Mouse (Mus musculus): ENCODE results near the gene Samd14. TPM values are rescaled to one million over a fixed set of nuclear protein-coding genes. Genes with fewer than 3 reads are reported as not detected.

The Samd14 gene
- polyA plus RNA-seq, 1 experiment from 2014 or later: 33.9 TPM

- Histone ChIP-seq H3K4me2 (no peak overlapping the region), H3K27ac (replicated peaks) (0 out of 2 replicates have a peak overlapping the region, but pooled peaks have one; percentile 14), H3K36me3 (replicated peaks) (peaks cover 78% of the 10 kb centered on the region), H3K9me3 (replicated peaks) (no peaks in the 10 kb centered on the region), H3K4me1 (replicated peaks) (peaks cover 39% of the 10 kb centered on the region), H3K4me3 (replicated peaks) (no peak overlapping the region), H3K27me3 (peaks cover 12% of the 10 kb centered on the region), H3K9ac (no peak overlapping the region)
- no peak for ATAC-seq (ENCODE audit: insufficient read depth)
- WGBS (ENCODE audit: insufficient replicate concordance): 90% methylated on average over 9 of the region's 9 CpGs
These were observed 13.8 kb downstream of the Samd14 start for GRCm38 (mm10) chr11:95023481-95023880.

- H3K9ac ChIP-seq: no peak overlapping the region
- no peak overlapping the region for H3K4me3 ChIP-seq (replicated peaks)
- H3K27me3 ChIP-seq: peaks cover 7% of the 10 kb centered on the region
- H3K4me2 ChIP-seq: no peak overlapping the region
- 86% methylated on average over 29 of the region's 29 CpGs for WGBS (ENCODE audit: insufficient replicate concordance)
- peaks cover 67% of the 10 kb centered on the region for H3K36me3 ChIP-seq (replicated peaks)
- no peaks in the 10 kb centered on the region for H3K9me3 ChIP-seq (replicated peaks)
- H3K27ac ChIP-seq (replicated peaks): no peak overlapping the region
- no peak for ATAC-seq (ENCODE audit: insufficient read depth)
- peaks cover 38% of the 10 kb centered on the region for H3K4me1 ChIP-seq (replicated peaks)
These were observed 14.9 kb downstream of the Samd14 start for GRCm38 (mm10) chr11:95024439-95025184.

- Histone ChIP-seq H3K27me3 (no peaks in the 10 kb centered on the region), H3K4me1 (replicated peaks) (peaks cover 32% of the 10 kb centered on the region), H3K9me3 (replicated peaks) (no peaks in the 10 kb centered on the region), H3K9ac (no peak overlapping the region), H3K27ac (replicated peaks) (0 out of 2 replicates have a peak overlapping the region, but pooled peaks have one; percentile 24), H3K4me2 (no peak overlapping the region), H3K36me3 (replicated peaks) (peaks cover 59% of the 10 kb centered on the region), H3K4me3 (replicated peaks) (no peak overlapping the region)
- WGBS (ENCODE audit: insufficient replicate concordance): 73% methylated on average over 11 of the region's 11 CpGs
- ATAC-seq (ENCODE audit: insufficient read depth): 0 out of 2 replicates have a peak, but pooled peaks have one; percentile 9
These were observed 15.7 kb downstream of the Samd14 start for GRCm38 (mm10) chr11:95025227-95026012.

DNA sequence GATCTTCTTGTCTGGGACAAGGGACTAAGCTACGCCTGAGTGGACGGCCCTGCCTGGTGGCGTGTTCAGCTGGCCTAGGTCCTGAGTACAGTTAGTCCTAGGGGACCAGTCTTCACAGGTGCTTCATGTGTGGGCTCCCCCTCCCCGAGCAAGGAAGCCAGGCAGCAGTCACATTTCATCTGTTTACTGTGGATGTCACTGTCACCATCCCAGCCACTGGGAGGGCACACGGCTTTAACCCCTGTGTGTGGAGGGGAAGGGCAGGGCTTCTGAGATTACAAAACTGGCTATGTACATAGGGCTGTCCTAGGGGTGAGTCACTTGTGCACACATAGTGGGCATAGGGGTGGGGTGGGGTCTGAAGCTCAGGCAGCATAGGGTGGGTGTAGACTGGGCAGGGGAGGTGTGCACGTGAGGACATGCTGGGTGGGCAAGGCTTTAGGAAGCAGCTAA, 16.4 kb downstream of the Samd14 start:
- WGBS (ENCODE audit: insufficient replicate concordance): 57% methylated on average over 6 of the region's 6 CpGs
- peak; percentile 67 for ATAC-seq (ENCODE audit: insufficient read depth)
- Histone ChIP-seq H3K27me3 (no peaks in the 10 kb centered on the region), H3K4me3 (replicated peaks) (no peak overlapping the region), H3K4me2 (no peak overlapping the region), H3K4me1 (replicated peaks) (peaks cover 29% of the 10 kb centered on the region), H3K27ac (replicated peaks) (0 out of 2 replicates have a peak overlapping the region, but pooled peaks have one; percentile 24), H3K9ac (no peak overlapping the region), H3K36me3 (replicated peaks) (peaks cover 52% of the 10 kb centered on the region), H3K9me3 (replicated peaks) (no peaks in the 10 kb centered on the region)

DNA sequence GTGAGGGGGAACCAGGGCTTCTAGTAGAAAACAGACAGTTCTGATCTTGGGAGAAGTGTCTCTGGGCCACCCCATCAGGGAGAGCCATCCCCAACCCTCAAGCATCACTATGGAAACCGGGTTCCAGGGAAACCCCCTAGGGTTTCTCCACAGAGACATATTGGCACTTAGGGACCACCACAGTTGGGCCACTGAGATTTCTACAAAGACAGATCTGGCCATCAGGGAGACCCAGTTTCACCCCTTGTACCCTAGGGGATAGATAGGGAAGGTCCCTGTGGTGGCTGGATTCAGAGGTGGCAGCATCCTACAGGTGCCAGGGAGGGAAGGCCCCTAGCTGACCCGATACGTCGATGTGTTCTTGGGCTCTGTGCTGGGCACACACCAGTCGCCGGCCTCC, 17.2 kb downstream of the Samd14 start:
- H3K4me1 ChIP-seq (replicated peaks): peaks cover 22% of the 10 kb centered on the region
- H3K27me3 ChIP-seq: no peaks in the 10 kb centered on the region
- WGBS (ENCODE audit: insufficient replicate concordance): 76% methylated on average over 6 of the region's 6 CpGs
- peaks cover 45% of the 10 kb centered on the region for H3K36me3 ChIP-seq (replicated peaks)
- H3K9me3 ChIP-seq (replicated peaks): no peaks in the 10 kb centered on the region
- no peak overlapping the region for H3K27ac ChIP-seq (replicated peaks)
- no peak overlapping the region for H3K9ac ChIP-seq
- no peak for ATAC-seq (ENCODE audit: insufficient read depth)
- no peak overlapping the region for H3K4me2 ChIP-seq
- H3K4me3 ChIP-seq (replicated peaks): no peak overlapping the region

GRCm38 (mm10) chr11:95027850-95028470, 18.3 kb downstream of the Samd14 start:
- 51% methylated on average over 13 of the region's 13 CpGs for WGBS (ENCODE audit: insufficient replicate concordance)
- H3K9ac ChIP-seq: no peak overlapping the region
- no peak overlapping the region for H3K4me2 ChIP-seq
- H3K27me3 ChIP-seq: no peaks in the 10 kb centered on the region
- H3K9me3 ChIP-seq (replicated peaks): no peaks in the 10 kb centered on the region
- H3K27ac ChIP-seq (replicated peaks): no peak overlapping the region
- ATAC-seq (ENCODE audit: insufficient read depth): no peak
- H3K36me3 ChIP-seq (replicated peaks): peaks cover 33% of the 10 kb centered on the region
- H3K4me1 ChIP-seq (replicated peaks): peaks cover 20% of the 10 kb centered on the region
- no peak overlapping the region for H3K4me3 ChIP-seq (replicated peaks)

GRCm38 (mm10) chr11:95032945-95033344, 23.3 kb downstream of the Samd14 start:
- Histone ChIP-seq H3K4me2 (no peak overlapping the region), H3K4me3 (replicated peaks) (no peak overlapping the region), H3K4me1 (replicated peaks) (peaks cover 13% of the 10 kb centered on the region), H3K36me3 (replicated peaks) (no peaks in the 10 kb centered on the region), H3K27ac (replicated peaks) (no peak overlapping the region), H3K9me3 (replicated peaks) (no peaks in the 10 kb centered on the region), H3K27me3 (peaks cover 4% of the 10 kb centered on the region; the same call in 1 of the 2 replicates), H3K9ac (no peak overlapping the region)
- 28% methylated on average over 6 of the region's 6 CpGs for WGBS (ENCODE audit: insufficient replicate concordance)
- no peak for ATAC-seq (ENCODE audit: insufficient read depth)

GRCm38 (mm10) chr11:95033617-95034016, 23.9 kb downstream of the Samd14 start:
- ATAC-seq (ENCODE audit: insufficient read depth): no peak
- Histone ChIP-seq H3K9ac (no peak overlapping the region), H3K4me3 (replicated peaks) (no peak overlapping the region), H3K9me3 (replicated peaks) (no peaks in the 10 kb centered on the region), H3K4me2 (no peak overlapping the region), H3K27ac (replicated peaks) (no peak overlapping the region), H3K27me3 (peaks cover 4% of the 10 kb centered on the region; the same call in 1 of the 2 replicates), H3K36me3 (replicated peaks) (no peaks in the 10 kb centered on the region), H3K4me1 (replicated peaks) (peaks cover 13% of the 10 kb centered on the region)
- WGBS (ENCODE audit: insufficient replicate concordance): 60% methylated on average over 14 of the region's 14 CpGs

DNA sequence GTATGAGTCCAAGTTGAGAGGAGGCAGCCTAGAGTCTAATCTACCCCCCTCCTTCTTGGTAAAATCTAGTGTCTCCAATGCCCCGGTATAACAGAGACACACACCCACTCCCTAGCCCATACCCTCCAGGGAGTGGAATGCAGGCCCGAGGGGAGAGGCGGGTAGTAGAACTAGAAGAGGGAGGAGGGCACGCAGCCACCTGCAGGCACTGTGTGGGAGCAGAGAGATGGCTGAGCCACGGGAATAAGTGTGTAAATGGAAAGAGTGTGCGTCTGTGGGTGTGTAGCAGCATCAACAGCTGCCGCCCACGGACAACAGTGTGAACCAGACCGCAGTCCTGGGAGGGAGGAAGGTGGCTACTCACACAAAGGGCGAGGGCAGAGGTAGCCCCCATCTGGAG, 25.2 kb downstream of the Samd14 start:
- no peak overlapping the region for H3K27ac ChIP-seq (replicated peaks)
- no peak for ATAC-seq (ENCODE audit: insufficient read depth)
- H3K9ac ChIP-seq: no peak overlapping the region
- H3K4me2 ChIP-seq: no peak overlapping the region
- peaks cover 24% of the 10 kb centered on the region for H3K4me1 ChIP-seq (replicated peaks)
- H3K4me3 ChIP-seq (replicated peaks): no peak overlapping the region
- WGBS (ENCODE audit: insufficient replicate concordance): 65% methylated on average over 10 of the region's 10 CpGs
- no peaks in the 10 kb centered on the region for H3K36me3 ChIP-seq (replicated peaks)
- H3K27me3 ChIP-seq: peaks cover 4% of the 10 kb centered on the region; the same call in 1 of the 2 replicates
- no peaks in the 10 kb centered on the region for H3K9me3 ChIP-seq (replicated peaks)

DNA sequence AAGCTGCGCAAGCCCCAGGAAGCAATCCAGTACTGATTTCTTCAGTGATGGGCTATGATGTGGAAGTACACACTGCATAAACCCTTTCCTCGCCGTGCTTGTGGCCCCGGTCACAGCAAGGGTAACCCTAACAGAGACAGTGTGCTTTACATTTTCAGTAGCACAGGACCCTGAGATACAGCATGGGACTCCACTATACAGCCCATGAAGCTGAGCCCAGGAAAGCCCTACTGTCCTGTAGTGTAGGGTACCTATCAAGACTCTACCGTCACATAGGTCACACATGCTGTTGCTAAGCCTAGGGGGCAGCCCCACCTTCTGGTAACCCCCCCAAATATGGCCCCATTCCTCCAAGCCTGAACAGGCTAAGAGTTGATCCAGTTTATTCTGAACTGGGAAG, 26.8 kb downstream of the Samd14 start:
- no peak for ATAC-seq (ENCODE audit: insufficient read depth)
- Histone ChIP-seq H3K4me3 (replicated peaks) (no peak overlapping the region), H3K4me1 (replicated peaks) (peaks cover 38% of the 10 kb centered on the region), H3K27me3 (peaks cover 4% of the 10 kb centered on the region; the same call in 1 of the 2 replicates), H3K9ac (no peak overlapping the region), H3K9me3 (replicated peaks) (no peaks in the 10 kb centered on the region), H3K4me2 (no peak overlapping the region), H3K27ac (replicated peaks) (no peak overlapping the region), H3K36me3 (replicated peaks) (no peaks in the 10 kb centered on the region)
- 87% methylated on average over 5 of the region's 5 CpGs for WGBS (ENCODE audit: insufficient replicate concordance)

DNA sequence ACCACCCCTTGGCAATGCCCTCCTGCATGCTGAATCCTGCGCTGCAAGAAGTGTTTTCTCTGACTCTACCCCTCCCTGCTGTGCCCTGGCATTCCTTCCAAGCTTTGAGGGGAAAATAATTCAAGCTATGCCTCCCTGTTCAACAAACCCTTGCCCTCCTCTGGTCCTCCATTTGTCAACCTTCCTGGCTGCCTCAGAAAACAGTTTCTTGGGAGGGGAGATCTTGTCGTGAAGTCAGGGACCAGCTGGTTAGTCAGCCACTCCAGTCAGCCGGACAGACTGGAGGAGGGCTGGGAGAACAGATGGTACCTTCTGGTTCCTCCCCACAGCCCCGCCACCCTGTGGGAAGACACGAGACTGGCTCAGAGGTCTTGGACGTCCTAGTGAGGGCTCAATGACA, 27.6 kb downstream of the Samd14 start:
- Histone ChIP-seq H3K9me3 (replicated peaks) (no peaks in the 10 kb centered on the region), H3K4me2 (no peak overlapping the region), H3K27ac (replicated peaks) (no peak overlapping the region), H3K4me3 (replicated peaks) (no peak overlapping the region), H3K36me3 (replicated peaks) (no peaks in the 10 kb centered on the region), H3K4me1 (replicated peaks) (peaks cover 46% of the 10 kb centered on the region), H3K9ac (no peak overlapping the region), H3K27me3 (peaks cover 4% of the 10 kb centered on the region; the same call in 1 of the 2 replicates)
- ATAC-seq (ENCODE audit: insufficient read depth): no peak
- 74% methylated on average over 6 of the region's 6 CpGs for WGBS (ENCODE audit: insufficient replicate concordance)

Data from liver, embryonic 15.5 days (tissue).